Mouse (Mus musculus) liver, embryonic 15.5 days (tissue): ENCODE measurements around the gene Fam120c. TPM values are rescaled to one million over a fixed set of nuclear protein-coding genes. Genes with fewer than 3 reads are reported as not detected.
"Not testable (repeated sequence)": the region's sequence is repeated elsewhere in the genome, so short reads cannot be mapped to it uniquely, and the experiment has no call there.

Experiments
- ATAC-seq: fragments of 200-750 bp; cut with Nextera tagmentation; 2 replicates; pipeline ENCODE4 v1.8.0; 2017; ENCODE audit warnings: moderate number of reproducible peaks, mild to moderate bottlenecking, moderate library complexity; ENCODE audit not compliant: insufficient read depth
- H3K27ac ChIP-seq: fragments of 300-500 bp; sonication (generic); replicated peaks from 2 replicates; pipeline ENCODE4 v1.5.1; 2015; ENCODE audit warnings: mild to moderate bottlenecking, inconsistent platforms
- H3K27me3 ChIP-seq: fragments of 300-500 bp; sonication (generic); 2 replicates; pipeline ENCODE4 v1.6.1; 2015; ENCODE audit warnings: mild to moderate bottlenecking, inconsistent platforms
- H3K36me3 ChIP-seq: fragments of 300-500 bp; sonication (generic); replicated peaks from 2 replicates; pipeline ENCODE4 v1.6.1; 2015; ENCODE audit warnings: moderate library complexity, mild to moderate bottlenecking, inconsistent platforms
- H3K4me1 ChIP-seq: fragments of 300-500 bp; sonication (generic); replicated peaks from 2 replicates; pipeline ENCODE4 v1.6.1; 2015; ENCODE audit warnings: inconsistent platforms
- H3K4me2 ChIP-seq: fragments of 300-500 bp; sonication (generic); 2 replicates; pipeline ENCODE4 v1.6.1; 2015; ENCODE audit warnings: moderate library complexity, mild to moderate bottlenecking, inconsistent platforms
- H3K4me3 ChIP-seq: fragments of 300-500 bp; sonication (generic); replicated peaks from 2 replicates; pipeline ENCODE4 v1.5.1; 2015; ENCODE audit warnings: mild to moderate bottlenecking, inconsistent platforms
- H3K9ac ChIP-seq: fragments of 300-500 bp; sonication (generic); 2 replicates; pipeline ENCODE4 v1.6.1; 2015; ENCODE audit warnings: moderate library complexity, mild to moderate bottlenecking, inconsistent platforms
- H3K9me3 ChIP-seq: fragments of 300-500 bp; sonication (generic); replicated peaks from 2 replicates; pipeline ENCODE4 v1.6.1; 2016; ENCODE audit warnings: inconsistent platforms
- WGBS: fragments of 180-500 bp; shearing (Covaris S2); methylation state at CpG from one replicate; pipeline ENCODE4 v1.1.7; 2015; ENCODE audit warnings: mixed read lengths; ENCODE audit not compliant: insufficient replicate concordance; 5-methylcytosine and 5-hydroxymethylcytosine counted together
- polyA plus RNA-seq: library from polyadenylated mRNA; unstranded; fragments of >200 nt; fragmentation: Nextera tagmentation; extraction: Ambion mirVana; gene quantifications from 2 replicates; pipeline ENCODE4 v1.2.1, GENCODE M21; 2015

Gene Fam120c
- polyA plus RNA-seq, 1 experiment from 2014 or later = 0.66 TPM

DNA sequence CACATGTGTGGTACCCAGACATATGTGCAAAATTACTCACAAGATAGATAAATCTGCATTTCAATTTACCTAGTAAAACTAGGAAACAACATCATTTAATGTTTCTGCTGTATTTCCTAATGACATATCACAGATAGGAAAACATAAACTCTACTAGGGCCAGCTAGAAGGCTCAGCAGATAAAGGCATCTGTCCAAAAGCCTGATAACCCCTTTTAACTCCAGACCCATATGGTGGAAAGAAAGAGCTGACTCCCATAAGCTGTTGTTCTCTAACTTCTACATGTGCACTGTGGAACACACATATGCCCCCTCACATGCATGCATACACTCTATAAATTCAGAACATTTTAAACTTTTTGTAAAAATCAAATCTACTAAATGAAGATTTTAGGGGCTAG is 99.7 kb downstream of the Fam120c start:
- Histone ChIP-seq H3K4me2 (no peak overlapping the region), H3K9ac (no peak overlapping the region), H3K27ac (no peak overlapping the region), H3K36me3 (no peaks in the 10 kb centered on the region), H3K9me3 (no peaks in the 10 kb centered on the region), H3K27me3 (no peaks in the 10 kb centered on the region), H3K4me1 (no peaks in the 10 kb centered on the region), H3K4me3 (no peak overlapping the region)
- no peak; the same call in 1 of the 2 replicates for ATAC-seq

- no peaks in the 10 kb centered on the region for H3K27me3 ChIP-seq
- no peak overlapping the region for H3K4me3 ChIP-seq
- 77% methylated on average over 1 of the region's 1 CpGs for WGBS
- H3K27ac ChIP-seq = no peak overlapping the region
- H3K4me2 ChIP-seq = no peak overlapping the region
- no peaks in the 10 kb centered on the region for H3K36me3 ChIP-seq
- H3K9ac ChIP-seq = no peak overlapping the region
- no peaks in the 10 kb centered on the region for H3K9me3 ChIP-seq
- no peaks in the 10 kb centered on the region for H3K4me1 ChIP-seq
- no peak for ATAC-seq
Observed at GRCm38 (mm10) chrX:151444189-151444588, 100.2 kb downstream of the Fam120c start.

- Histone ChIP-seq H3K27me3 (no peaks in the 10 kb centered on the region), H3K27ac (no peak overlapping the region), H3K9me3 (no peaks in the 10 kb centered on the region), H3K4me2 (no peak overlapping the region), H3K36me3 (no peaks in the 10 kb centered on the region), H3K4me1 (no peaks in the 10 kb centered on the region), H3K4me3 (no peak overlapping the region), H3K9ac (no peak overlapping the region)
- WGBS = 74% methylated on average over 3 of the region's 3 CpGs
- ATAC-seq = no peak
Observed at GRCm38 (mm10) chrX:151488128-151488527, 144.2 kb downstream of the Fam120c start.

- not testable (repeated sequence) for H3K9ac ChIP-seq, H3K27me3 ChIP-seq, H3K4me3 ChIP-seq, H3K27ac ChIP-seq, H3K4me1 ChIP-seq, H3K9me3 ChIP-seq, H3K4me2 ChIP-seq, H3K36me3 ChIP-seq, ATAC-seq
- WGBS = 83% methylated on average over 4 of the region's 4 CpGs
Observed at GRCm38 (mm10) chrX:151493269-151493668, 149.3 kb downstream of the Fam120c start.

- 41% methylated on average over 1 of the region's 1 CpGs for WGBS
- no peaks in the 10 kb centered on the region for H3K9me3 ChIP-seq
- no peak overlapping the region for H3K4me2 ChIP-seq
- no peak overlapping the region for H3K4me3 ChIP-seq
- H3K4me1 ChIP-seq = no peaks in the 10 kb centered on the region
- H3K36me3 ChIP-seq = no peaks in the 10 kb centered on the region
- H3K27me3 ChIP-seq = no peaks in the 10 kb centered on the region
- no peak overlapping the region for H3K9ac ChIP-seq
- no peak for ATAC-seq
- H3K27ac ChIP-seq = no peak overlapping the region
Observed at GRCm38 (mm10) chrX:151496596-151496995, 152.6 kb downstream of the Fam120c start.

GRCm38 (mm10) chrX:151508536-151508935 is 164.6 kb downstream of the Fam120c start:
- no peak for ATAC-seq
- Histone ChIP-seq H3K9me3 (no peaks in the 10 kb centered on the region), H3K27me3 (no peaks in the 10 kb centered on the region), H3K9ac (no peak overlapping the region), H3K27ac (no peak overlapping the region), H3K4me2 (no peak overlapping the region), H3K36me3 (no peaks in the 10 kb centered on the region), H3K4me1 (no peaks in the 10 kb centered on the region), H3K4me3 (no peak overlapping the region)

DNA sequence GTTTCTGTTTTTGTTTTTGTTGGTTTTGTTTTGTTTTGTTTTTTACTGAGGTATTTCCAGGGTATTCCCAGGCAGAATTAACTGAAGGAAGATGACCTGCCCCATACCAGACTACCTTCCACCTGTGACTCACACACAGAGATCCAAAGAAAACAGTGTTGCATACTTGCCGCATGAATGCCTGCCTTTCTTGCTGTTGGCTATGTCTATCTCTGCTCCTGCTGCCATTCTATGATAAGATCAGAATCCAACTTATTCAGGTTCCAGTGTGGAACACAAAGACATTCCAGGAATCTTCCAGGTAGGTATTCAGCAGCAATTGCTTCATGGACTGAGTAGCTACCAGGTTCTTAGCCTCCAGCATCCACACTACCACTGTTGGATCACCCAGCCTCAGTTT is 165.9 kb downstream of the Fam120c start:
- H3K4me1 ChIP-seq = no peaks in the 10 kb centered on the region
- no peaks in the 10 kb centered on the region for H3K9me3 ChIP-seq
- H3K27ac ChIP-seq = no peak overlapping the region
- ATAC-seq = no peak
- no peak overlapping the region for H3K4me3 ChIP-seq
- no peaks in the 10 kb centered on the region for H3K36me3 ChIP-seq
- H3K27me3 ChIP-seq = no peaks in the 10 kb centered on the region
- no peak overlapping the region for H3K4me2 ChIP-seq
- no peak overlapping the region for H3K9ac ChIP-seq
- WGBS = 79% methylated on average over 1 of the region's 1 CpGs

DNA sequence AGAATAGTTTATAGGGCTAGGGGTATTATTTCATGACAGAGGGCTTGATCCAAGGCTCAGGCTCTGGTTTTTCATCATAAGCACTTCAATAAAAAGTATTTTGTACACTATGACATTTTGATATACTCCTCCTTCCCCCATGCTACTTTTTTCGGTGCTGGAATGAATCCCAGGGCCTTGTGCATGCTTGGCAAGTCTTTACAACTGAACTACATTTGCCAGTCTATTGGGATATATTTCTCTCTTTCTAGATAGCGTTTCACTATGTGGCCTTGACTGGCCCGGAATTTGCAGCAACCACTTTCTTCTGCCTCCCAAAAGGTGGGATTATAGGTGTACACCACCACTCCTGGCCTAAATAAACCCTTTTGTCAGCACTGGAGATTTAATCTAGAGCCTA is 169.1 kb downstream of the Fam120c start:
- H3K4me3 ChIP-seq = no peak overlapping the region
- no peak overlapping the region for H3K4me2 ChIP-seq
- no peaks in the 10 kb centered on the region for H3K27me3 ChIP-seq
- H3K27ac ChIP-seq = no peak overlapping the region
- H3K9ac ChIP-seq = no peak overlapping the region
- no peaks in the 10 kb centered on the region for H3K9me3 ChIP-seq
- ATAC-seq = no peak
- 64% methylated on average over 3 of the region's 3 CpGs for WGBS
- H3K4me1 ChIP-seq = peaks cover 1% of the 10 kb centered on the region
- no peaks in the 10 kb centered on the region for H3K36me3 ChIP-seq

DNA sequence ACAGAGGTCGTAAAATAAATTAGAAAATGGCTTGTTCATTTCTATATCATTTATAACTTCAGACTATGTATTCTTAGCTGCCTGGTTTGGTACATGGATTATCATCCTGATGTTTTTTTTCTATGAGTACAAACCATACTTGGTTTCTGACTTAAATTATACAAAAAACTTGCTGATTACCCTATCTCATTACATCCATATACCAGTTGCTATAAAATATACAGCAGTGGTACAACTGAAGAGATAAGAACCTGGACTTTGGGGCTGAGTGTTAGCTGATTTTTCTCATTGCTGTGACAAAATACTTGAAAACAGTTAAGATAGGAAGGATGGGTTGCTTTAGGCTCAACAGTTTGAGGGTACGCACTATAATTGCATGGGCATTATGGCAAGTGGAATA is 169.7 kb downstream of the Fam120c start:
- H3K4me3 ChIP-seq = no peak overlapping the region
- H3K9ac ChIP-seq = no peak overlapping the region
- H3K9me3 ChIP-seq = no peaks in the 10 kb centered on the region
- no peak for ATAC-seq
- H3K4me1 ChIP-seq = peaks cover 8% of the 10 kb centered on the region
- no peak overlapping the region for H3K27ac ChIP-seq
- H3K4me2 ChIP-seq = no peak overlapping the region
- 60% methylated on average over 2 of the region's 2 CpGs for whole genome bisulfite sequencing
- no peaks in the 10 kb centered on the region for H3K36me3 ChIP-seq
- no peaks in the 10 kb centered on the region for H3K27me3 ChIP-seq

GRCm38 (mm10) chrX:151518181-151518580 is 174.2 kb downstream of the Fam120c start:
- Histone ChIP-seq H3K27ac (peak overlapping the region; percentile 45), H3K4me1 (peaks cover 31% of the 10 kb centered on the region), H3K36me3 (no peaks in the 10 kb centered on the region), H3K27me3 (no peaks in the 10 kb centered on the region), H3K9ac (no peak overlapping the region), H3K9me3 (no peaks in the 10 kb centered on the region), H3K4me3 (peak overlapping the region; percentile 28; the same call in 1 of the 2 replicates), H3K4me2 (peak overlapping the region; percentile 60)
- ATAC-seq = no peak
- WGBS = 23% methylated on average over 1 of the region's 1 CpGs

- H3K4me3 ChIP-seq = peak overlapping the region; percentile 71
- peak overlapping the region; percentile 97 for H3K27ac ChIP-seq
- H3K4me2 ChIP-seq = peak overlapping the region; percentile 60
- no peaks in the 10 kb centered on the region for H3K27me3 ChIP-seq
- no peaks in the 10 kb centered on the region for H3K9me3 ChIP-seq
- H3K9ac ChIP-seq = peak overlapping the region; percentile 61
- 0 out of 2 replicates have a peak, but pooled peaks cover 2% of the 10 kb centered on the region for H3K36me3 ChIP-seq
- peak; percentile 61; the same call in 1 of the 2 replicates for ATAC-seq
- WGBS = 5% methylated on average over 17 of the region's 17 CpGs
- H3K4me1 ChIP-seq = peaks cover 31% of the 10 kb centered on the region
Observed at GRCm38 (mm10) chrX:151520127-151520457, 176.1 kb downstream of the Fam120c start.

GRCm38 (mm10) chrX:151520458-151521322 is 176.7 kb downstream of the Fam120c start, which contains the start of gene Phf8:
TSS of gene Phf8 (plus strand) at chrX:151520672.
- Histone ChIP-seq H3K4me1 (peaks cover 31% of the 10 kb centered on the region), H3K27ac (peak within 1 kb of the TSS; percentile 97), H3K4me3 (peak within 1 kb of the TSS; percentile 71), H3K9me3 (no peaks in the 10 kb centered on the region), H3K27me3 (no peaks in the 10 kb centered on the region), H3K36me3 (0 out of 2 replicates have a peak, but pooled peaks cover 2% of the 10 kb centered on the region), H3K9ac (peak within 1 kb of the TSS; percentile 80), H3K4me2 (peak within 1 kb of the TSS; percentile 83)
- ATAC-seq = peak; percentile 96
- 18% methylated on average over 68 of the region's 68 CpGs for WGBS
